Mouse (Mus musculus): ENCODE measurements around the gene Klf4. TPM values are rescaled to one million over a fixed set of nuclear protein-coding genes. Genes with fewer than 3 reads are reported as not detected.

Klf4 gene
- polyA plus RNA-seq (2012) = 0.23 and 0.37 TPM in 2 replicates

GRCm38 (mm10) chr4:55532407-55533195, at the start of gene Klf4:
Gene Klf4 (minus strand): TSS chr4:55532466.
- Histone ChIP-seq H3K4me3 (replicated peaks) (peak within 1 kb of the TSS; percentile 34), H3K36me3 (ENCODE audit: control insufficient read depth) (no peaks in the 10 kb centered on the region), H3K4me1 (ENCODE audit: control insufficient read depth) (peaks cover 3% of the 10 kb centered on the region), H3K9me3 (ENCODE audit: control insufficient read depth, low read length) (no peaks in the 10 kb centered on the region), H3K27me3 (ENCODE audit: control insufficient read depth) (peaks cover 67% of the 10 kb centered on the region)
- TF ChIP-seq GATA1 (IDR thresholded peaks at IDR 0.05; ENCODE audit: low read length) = no peak
- TF ChIP-seq TAL1 (IDR thresholded peaks at IDR 0.05; ENCODE audit: low read length) = no peak

GRCm38 (mm10) chr4:55571432-55571831, 39.2 kb upstream of the Klf4 start:
- TF ChIP-seq TAL1 (IDR thresholded peaks at IDR 0.05; ENCODE audit: low read length) (no peak), GATA1 (IDR thresholded peaks at IDR 0.05; ENCODE audit: low read length) (no peak)
- Histone ChIP-seq H3K9me3 (ENCODE audit: control insufficient read depth, low read length) (no peaks in the 10 kb centered on the region), H3K4me1 (ENCODE audit: control insufficient read depth) (no peaks in the 10 kb centered on the region), H3K36me3 (ENCODE audit: control insufficient read depth) (no peaks in the 10 kb centered on the region), H3K27me3 (ENCODE audit: control insufficient read depth) (peaks cover 6% of the 10 kb centered on the region; the same call in 1 of the 2 replicates), H3K4me3 (replicated peaks) (no peak overlapping the region)

GRCm38 (mm10) chr4:55567986-55568385, 35.7 kb upstream of the Klf4 start:
- Histone ChIP-seq H3K27me3 (ENCODE audit: control insufficient read depth) (peaks cover 3% of the 10 kb centered on the region; the same call in 1 of the 2 replicates), H3K9me3 (ENCODE audit: control insufficient read depth, low read length) (no peaks in the 10 kb centered on the region)

GRCm38 (mm10) chr4:55567575-55567974, 35.3 kb upstream of the Klf4 start:
- no peaks in the 10 kb centered on the region; the same call in 1 of the 2 replicates for H3K27me3 ChIP-seq (ENCODE audit: control insufficient read depth)
- H3K9me3 ChIP-seq (ENCODE audit: control insufficient read depth, low read length) = no peaks in the 10 kb centered on the region
- TF ChIP-seq TAL1 (IDR thresholded peaks at IDR 0.05; ENCODE audit: low read length) (no peak), GATA1 (IDR thresholded peaks at IDR 0.05; ENCODE audit: low read length) (no peak)
- no peaks in the 10 kb centered on the region for H3K4me1 ChIP-seq (ENCODE audit: control insufficient read depth)
- no peak overlapping the region for H3K4me3 ChIP-seq (replicated peaks)
- no peaks in the 10 kb centered on the region for H3K36me3 ChIP-seq (ENCODE audit: control insufficient read depth)

More at GRCm38 (mm10) chr4:55567986-55568385, 35.7 kb upstream of the Klf4 start:
- H3K4me1 ChIP-seq (ENCODE audit: control insufficient read depth) = no peaks in the 10 kb centered on the region
- no peaks in the 10 kb centered on the region for H3K36me3 ChIP-seq (ENCODE audit: control insufficient read depth)
- no peak overlapping the region for H3K4me3 ChIP-seq (replicated peaks)
- no peak for TF ChIP-seq TAL1 (IDR thresholded peaks at IDR 0.05; ENCODE audit: low read length)
- TF ChIP-seq GATA1 (IDR thresholded peaks at IDR 0.05; ENCODE audit: low read length) = no peak

GRCm38 (mm10) chr4:55564317-55564716, 32.1 kb upstream of the Klf4 start:
- Histone ChIP-seq H3K27me3 (ENCODE audit: control insufficient read depth) (no peaks in the 10 kb centered on the region; the same call in 1 of the 2 replicates), H3K36me3 (ENCODE audit: control insufficient read depth) (no peaks in the 10 kb centered on the region), H3K9me3 (ENCODE audit: control insufficient read depth, low read length) (peaks cover 2% of the 10 kb centered on the region; the same call in 1 of the 2 replicates), H3K4me1 (ENCODE audit: control insufficient read depth) (no peaks in the 10 kb centered on the region), H3K4me3 (replicated peaks) (no peak overlapping the region)
- TF ChIP-seq GATA1 (IDR thresholded peaks at IDR 0.05; ENCODE audit: low read length) = no peak
- TF ChIP-seq TAL1 (IDR thresholded peaks at IDR 0.05; ENCODE audit: low read length) = no peak

GRCm38 (mm10) chr4:55563050-55563449, 30.8 kb upstream of the Klf4 start:
- H3K4me3 ChIP-seq (replicated peaks) = no peak overlapping the region
- TF ChIP-seq GATA1 (IDR thresholded peaks at IDR 0.05; ENCODE audit: low read length) = no peak
- no peak for TF ChIP-seq TAL1 (IDR thresholded peaks at IDR 0.05; ENCODE audit: low read length)
- peaks cover 2% of the 10 kb centered on the region; the same call in 1 of the 2 replicates for H3K9me3 ChIP-seq (ENCODE audit: control insufficient read depth, low read length)
- no peaks in the 10 kb centered on the region for H3K4me1 ChIP-seq (ENCODE audit: control insufficient read depth)
- no peaks in the 10 kb centered on the region; the same call in 1 of the 2 replicates for H3K27me3 ChIP-seq (ENCODE audit: control insufficient read depth)
- no peaks in the 10 kb centered on the region for H3K36me3 ChIP-seq (ENCODE audit: control insufficient read depth)

- no peaks in the 10 kb centered on the region for H3K36me3 ChIP-seq (ENCODE audit: control insufficient read depth)
- H3K4me1 ChIP-seq (ENCODE audit: control insufficient read depth) = no peaks in the 10 kb centered on the region
- no peak overlapping the region for H3K4me3 ChIP-seq (replicated peaks)
- TF ChIP-seq TAL1 (IDR thresholded peaks at IDR 0.05; ENCODE audit: low read length) = no peak
- TF ChIP-seq GATA1 (IDR thresholded peaks at IDR 0.05; ENCODE audit: low read length) = no peak
- peaks cover 2% of the 10 kb centered on the region; the same call in 1 of the 2 replicates for H3K9me3 ChIP-seq (ENCODE audit: control insufficient read depth, low read length)
- H3K27me3 ChIP-seq (ENCODE audit: control insufficient read depth) = no peaks in the 10 kb centered on the region; the same call in 1 of the 2 replicates
Measured at GRCm38 (mm10) chr4:55562062-55562461, 29.8 kb upstream of the Klf4 start.

- Histone ChIP-seq H3K9me3 (ENCODE audit: control insufficient read depth, low read length) (no peaks in the 10 kb centered on the region), H3K36me3 (ENCODE audit: control insufficient read depth) (no peaks in the 10 kb centered on the region), H3K4me3 (replicated peaks) (no peak overlapping the region), H3K4me1 (ENCODE audit: control insufficient read depth) (no peaks in the 10 kb centered on the region), H3K27me3 (ENCODE audit: control insufficient read depth) (peaks cover 4% of the 10 kb centered on the region; the same call in 1 of the 2 replicates)
- no peak for TF ChIP-seq GATA1 (IDR thresholded peaks at IDR 0.05; ENCODE audit: low read length)
- no peak for TF ChIP-seq TAL1 (IDR thresholded peaks at IDR 0.05; ENCODE audit: low read length)
Measured at GRCm38 (mm10) chr4:55546869-55547268, 14.6 kb upstream of the Klf4 start.

- Histone ChIP-seq H3K4me3 (replicated peaks) (no peak overlapping the region), H3K27me3 (ENCODE audit: control insufficient read depth) (peaks cover 4% of the 10 kb centered on the region; the same call in 1 of the 2 replicates), H3K36me3 (ENCODE audit: control insufficient read depth) (no peaks in the 10 kb centered on the region), H3K9me3 (ENCODE audit: control insufficient read depth, low read length) (no peaks in the 10 kb centered on the region), H3K4me1 (ENCODE audit: control insufficient read depth) (no peaks in the 10 kb centered on the region)
- no peak for TF ChIP-seq GATA1 (IDR thresholded peaks at IDR 0.05; ENCODE audit: low read length)
- TF ChIP-seq TAL1 (IDR thresholded peaks at IDR 0.05; ENCODE audit: low read length) = no peak
Measured at GRCm38 (mm10) chr4:55542753-55543152, 10.5 kb upstream of the Klf4 start.

Measured in erythroblast, embryonic 14.5 days (primary cell).